Mouse (Mus musculus) embryonic facial prominence, embryonic 13.5 days (tissue): ENCODE data around the gene Jmjd1c. TPM values are rescaled to one million over a fixed set of nuclear protein-coding genes. Genes with fewer than 3 reads are reported as not detected.
A peak's percentile ranks its signal among the peaks of the same experiment; 100 is the strongest.

Source experiments
- ATAC-seq: fragments of 200-750 bp; cut with Nextera tagmentation; 2 replicates; pipeline ENCODE4 v1.8.0; 2017; ENCODE audit warnings: low read depth; ENCODE audit not compliant: insufficient number of reproducible peaks, insufficient read depth, low FRiP score, low TSS enrichment
- H3K27ac ChIP-seq: fragments of 300-500 bp; sonication (generic); 2 replicates; pipeline ENCODE4 v1.5.1; 2015; ENCODE audit warnings: moderate library complexity, mild to moderate bottlenecking, inconsistent platforms
- H3K27me3 ChIP-seq: fragments of 300-500 bp; sonication (generic); 2 replicates; pipeline ENCODE4 v1.6.1; 2015; ENCODE audit warnings: mild to moderate bottlenecking, inconsistent platforms
- H3K36me3 ChIP-seq: fragments of 300-500 bp; sonication (generic); 2 replicates; pipeline ENCODE4 v1.6.1; 2015; ENCODE audit warnings: mild to moderate bottlenecking, inconsistent platforms
- H3K4me1 ChIP-seq: fragments of 300-500 bp; sonication (generic); 2 replicates; pipeline ENCODE4 v1.6.1; 2015; ENCODE audit warnings: inconsistent platforms
- H3K4me2 ChIP-seq: fragments of 300-500 bp; sonication (generic); 2 replicates; pipeline ENCODE4 v1.6.1; 2015; ENCODE audit warnings: moderate library complexity, mild to moderate bottlenecking, inconsistent platforms
- H3K4me3 ChIP-seq: fragments of 300-500 bp; sonication (generic); 2 replicates; pipeline ENCODE4 v1.5.1; 2015; ENCODE audit warnings: mild to moderate bottlenecking, inconsistent platforms
- H3K9ac ChIP-seq: fragments of 300-500 bp; sonication (generic); 2 replicates; pipeline ENCODE4 v1.6.1; 2015; ENCODE audit warnings: mild to moderate bottlenecking, inconsistent platforms
- H3K9me3 ChIP-seq: fragments of 300-500 bp; sonication (generic); 2 replicates; pipeline ENCODE4 v1.6.1; 2016; ENCODE audit warnings: inconsistent platforms
- WGBS: fragments of 180-500 bp; shearing (Covaris S2); methylation state at CpG from one replicate; pipeline ENCODE4 v1.1.7; 2015; ENCODE audit warnings: mixed read lengths; 5-methylcytosine and 5-hydroxymethylcytosine counted together
- polyA plus RNA-seq: library from polyadenylated mRNA; unstranded; fragments of >200 nt; fragmentation: Nextera tagmentation; extraction: Ambion mirVana; gene quantifications from 2 replicates; pipeline ENCODE4 v1.2.1, GENCODE M21; 2015

Gene Jmjd1c
- polyA plus RNA-seq, 1 experiment from 2014 or later, result 50.7 TPM

DNA sequence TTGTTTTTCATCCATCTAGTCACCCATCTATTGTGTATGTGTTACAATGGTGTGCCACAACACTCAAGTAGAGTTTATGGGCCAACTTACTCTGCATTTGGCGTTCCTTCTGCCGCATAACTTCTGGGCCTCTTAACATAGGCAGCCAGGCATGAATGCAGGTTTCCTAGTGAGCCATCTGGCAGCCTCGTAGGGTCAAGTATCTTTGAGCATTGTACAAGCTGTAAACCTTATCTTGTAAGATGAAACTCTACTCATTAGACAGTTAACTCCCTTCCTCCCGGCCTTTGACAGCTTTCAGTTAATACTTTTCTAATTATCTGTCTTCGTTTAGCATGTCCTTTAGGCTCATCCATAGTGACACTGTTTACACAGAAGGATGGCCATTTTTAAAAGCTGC, 125.4 kb downstream of the Jmjd1c start:
- 64% methylated on average over 5 of the region's 5 CpGs for WGBS
- H3K4me3 ChIP-seq, result no peak overlapping the region
- ATAC-seq, result no peak
- H3K9me3 ChIP-seq, result no peaks in the 10 kb centered on the region
- peaks cover 11% of the 10 kb centered on the region for H3K4me1 ChIP-seq
- H3K4me2 ChIP-seq, result no peak overlapping the region
- no peaks in the 10 kb centered on the region for H3K27me3 ChIP-seq
- no peak overlapping the region for H3K9ac ChIP-seq
- no peak overlapping the region for H3K27ac ChIP-seq
- H3K36me3 ChIP-seq, result peaks cover 54% of the 10 kb centered on the region

DNA sequence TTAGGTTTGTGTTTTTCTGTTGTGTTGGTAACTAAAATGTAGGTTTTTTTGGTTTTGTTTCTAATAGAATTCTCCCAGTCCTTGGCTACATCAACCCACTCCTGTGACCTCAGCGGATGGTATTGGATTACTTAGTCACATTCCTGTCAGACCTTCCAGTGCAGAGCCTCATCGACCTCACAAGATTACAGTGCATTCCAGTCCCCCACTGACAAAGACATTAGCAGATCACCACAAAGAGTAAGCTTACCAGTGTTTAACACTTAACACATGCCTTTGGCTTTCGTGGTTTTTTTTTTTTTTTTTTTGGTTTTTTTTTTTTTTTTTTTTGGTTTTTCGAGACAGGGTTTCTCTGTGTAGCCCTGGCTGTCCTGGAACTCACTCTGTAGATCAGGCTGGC, 128.0 kb downstream of the Jmjd1c start:
- H3K36me3 ChIP-seq, result peaks cover 51% of the 10 kb centered on the region
- no peak; the same call in 1 of the 2 replicates for ATAC-seq
- no peak overlapping the region for H3K9ac ChIP-seq

DNA sequence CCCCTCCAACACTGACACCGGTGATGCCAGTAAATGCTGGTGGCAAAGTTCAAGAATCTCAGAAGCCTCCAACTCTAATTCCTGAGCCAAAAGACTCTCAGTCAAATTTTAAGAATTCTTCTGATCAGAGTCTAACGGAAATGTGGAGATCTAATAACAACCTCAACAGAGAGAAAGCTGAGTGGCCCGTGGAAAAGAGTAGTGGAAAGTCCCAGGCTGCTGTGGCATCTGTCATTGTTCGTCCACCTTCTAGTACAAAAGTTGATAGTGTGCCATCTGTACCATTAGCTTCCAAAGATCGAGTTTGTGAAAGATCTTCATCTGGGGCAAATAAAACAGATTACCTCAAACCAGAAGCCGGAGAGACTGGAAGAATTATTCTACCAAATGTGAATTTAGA, 129.6 kb downstream of the Jmjd1c start:
- no peaks in the 10 kb centered on the region for H3K27me3 ChIP-seq
- peak overlapping the region; percentile 1; the same call in 1 of the 2 replicates for H3K27ac ChIP-seq
- ATAC-seq, result no peak
- 70% methylated on average over 6 of the region's 6 CpGs for WGBS
- no peaks in the 10 kb centered on the region for H3K9me3 ChIP-seq
- no peak overlapping the region for H3K4me3 ChIP-seq
- peaks cover 15% of the 10 kb centered on the region for H3K4me1 ChIP-seq
- H3K4me2 ChIP-seq, result no peak overlapping the region
- peaks cover 46% of the 10 kb centered on the region for H3K36me3 ChIP-seq
- H3K9ac ChIP-seq, result no peak overlapping the region

More for the DNA sequence above, 128.0 kb downstream of the Jmjd1c start:
- Histone ChIP-seq H3K4me2 (no peak overlapping the region), H3K4me3 (no peak overlapping the region), H3K9me3 (no peaks in the 10 kb centered on the region), H3K27me3 (no peaks in the 10 kb centered on the region), H3K4me1 (peaks cover 15% of the 10 kb centered on the region), H3K27ac (no peak overlapping the region)
- 40% methylated on average over 3 of the region's 4 CpGs for WGBS

DNA sequence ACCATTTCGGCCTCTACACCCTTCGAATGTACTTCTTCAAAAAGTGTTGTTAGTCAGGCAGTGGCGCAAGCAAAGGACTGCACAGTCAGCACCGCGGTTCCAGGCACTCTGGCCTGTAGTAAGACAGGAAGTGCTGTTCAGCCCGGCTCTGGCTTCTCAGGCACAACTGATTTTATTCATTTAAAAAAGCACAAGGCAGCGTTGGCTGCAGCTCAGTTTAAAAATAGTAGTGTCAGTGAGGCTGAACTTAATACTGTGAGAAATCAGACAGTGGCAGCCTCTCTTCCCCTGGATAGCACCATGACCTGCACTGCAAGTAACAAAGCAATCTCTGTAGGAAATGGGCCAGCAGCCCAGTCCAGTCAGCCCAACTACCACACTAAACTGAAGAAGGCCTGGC, 130.2 kb downstream of the Jmjd1c start:
- Histone ChIP-seq H3K4me2 (no peak overlapping the region), H3K4me3 (no peak overlapping the region), H3K27me3 (no peaks in the 10 kb centered on the region), H3K9me3 (no peaks in the 10 kb centered on the region), H3K4me1 (peaks cover 15% of the 10 kb centered on the region), H3K9ac (no peak overlapping the region), H3K27ac (0 out of 2 replicates have a peak overlapping the region, but pooled peaks have one; percentile 1), H3K36me3 (peaks cover 52% of the 10 kb centered on the region)
- no peak for ATAC-seq
- WGBS, result 69% methylated on average over 7 of the region's 7 CpGs

DNA sequence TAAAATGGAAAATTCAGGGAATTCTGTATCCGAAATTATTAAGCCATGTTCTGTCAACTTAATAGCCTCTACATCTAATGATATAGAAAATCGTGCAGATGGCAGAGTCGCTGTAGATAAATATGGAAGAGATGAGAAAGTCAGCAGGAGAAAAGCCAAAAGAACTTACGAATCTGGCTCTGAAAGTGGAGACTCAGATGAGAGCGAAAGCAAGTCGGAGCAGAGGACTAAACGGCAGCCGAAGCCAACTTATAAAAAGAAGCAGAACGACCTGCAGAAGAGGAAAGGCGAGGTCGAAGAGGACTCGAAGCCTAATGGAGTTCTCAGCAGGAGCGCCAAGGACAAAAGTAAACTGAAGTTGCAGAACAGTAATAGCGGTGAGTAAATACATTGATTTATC, 130.6 kb downstream of the Jmjd1c start:
- Histone ChIP-seq H3K36me3 (peaks cover 56% of the 10 kb centered on the region), H3K9me3 (no peaks in the 10 kb centered on the region), H3K4me1 (peaks cover 15% of the 10 kb centered on the region), H3K27ac (no peak overlapping the region), H3K4me2 (no peak overlapping the region), H3K4me3 (no peak overlapping the region), H3K27me3 (no peaks in the 10 kb centered on the region), H3K9ac (no peak overlapping the region)
- WGBS, result 91% methylated on average over 14 of the region's 14 CpGs
- ATAC-seq, result no peak

DNA sequence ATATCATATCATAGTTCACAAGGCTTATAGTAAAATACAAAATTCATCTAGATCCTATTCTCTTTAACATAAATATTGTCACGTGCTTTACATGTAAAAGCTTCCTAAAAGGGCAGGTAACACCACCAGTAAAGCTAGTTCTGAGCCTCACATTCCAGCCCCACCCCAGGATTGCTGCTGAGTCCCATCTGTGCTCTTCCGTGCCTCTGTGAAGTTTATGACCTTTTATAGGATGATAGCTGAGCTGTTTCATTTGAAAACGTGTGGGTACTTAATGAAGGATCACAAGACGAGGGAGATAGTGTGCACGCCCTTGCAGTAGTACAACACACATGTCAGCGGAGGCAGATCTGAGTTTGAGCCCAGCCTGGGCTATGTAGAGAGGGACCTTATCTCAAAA, 134.5 kb downstream of the Jmjd1c start:
- 85% methylated on average over 6 of the region's 6 CpGs for WGBS
- no peak overlapping the region for H3K27ac ChIP-seq
- H3K9ac ChIP-seq, result no peak overlapping the region
- H3K4me2 ChIP-seq, result no peak overlapping the region
- H3K4me3 ChIP-seq, result no peak overlapping the region
- no peak for ATAC-seq
- H3K36me3 ChIP-seq, result peaks cover 67% of the 10 kb centered on the region
- H3K27me3 ChIP-seq, result no peaks in the 10 kb centered on the region
- no peaks in the 10 kb centered on the region for H3K9me3 ChIP-seq
- peaks cover 12% of the 10 kb centered on the region for H3K4me1 ChIP-seq

DNA sequence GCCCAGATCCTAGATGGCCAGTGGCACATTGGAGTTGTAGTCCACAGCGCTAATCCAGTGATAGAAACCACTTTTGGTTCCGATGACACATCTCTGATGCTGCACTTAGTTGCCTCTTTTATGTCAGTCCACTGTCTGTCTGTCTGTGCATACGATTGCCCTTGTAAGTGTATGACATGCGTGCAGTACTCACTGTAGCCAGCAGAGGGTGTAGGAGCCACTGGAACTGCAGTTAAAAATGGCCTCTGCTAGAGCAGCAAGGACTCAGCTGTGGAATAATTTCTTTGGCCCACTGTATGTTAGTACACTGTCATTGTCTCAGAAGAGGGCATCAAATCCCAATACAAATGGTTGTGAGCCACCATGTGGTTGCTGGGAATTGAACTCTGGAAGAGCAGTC, 151.2 kb downstream of the Jmjd1c start:
- Histone ChIP-seq H3K4me3 (no peak overlapping the region), H3K4me1 (no peaks in the 10 kb centered on the region), H3K36me3 (peaks cover 68% of the 10 kb centered on the region), H3K27me3 (no peaks in the 10 kb centered on the region), H3K9me3 (no peaks in the 10 kb centered on the region), H3K9ac (no peak overlapping the region), H3K27ac (no peak overlapping the region), H3K4me2 (no peak overlapping the region)
- WGBS, result 92% methylated on average over 4 of the region's 4 CpGs
- no peak for ATAC-seq

DNA sequence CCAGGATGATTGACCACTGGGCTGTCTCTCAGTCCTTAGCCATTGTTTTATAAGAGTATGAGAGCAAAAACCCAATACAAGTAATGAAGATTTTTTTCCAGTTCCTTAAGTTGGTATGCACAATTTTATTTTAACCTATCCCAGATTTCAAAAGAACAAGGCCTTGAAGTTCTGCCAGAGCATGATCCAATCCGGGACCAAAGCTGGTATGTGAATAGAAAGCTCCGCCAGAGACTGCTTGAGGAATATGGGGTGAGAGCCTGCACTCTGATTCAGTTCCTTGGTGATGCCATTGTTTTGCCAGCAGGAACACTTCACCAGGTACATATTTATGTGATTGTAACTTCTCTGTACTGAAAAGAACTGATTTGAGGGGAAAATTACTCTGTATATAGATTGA, 153.6 kb downstream of the Jmjd1c start:
- H3K4me1 ChIP-seq, result no peaks in the 10 kb centered on the region
- no peak overlapping the region for H3K27ac ChIP-seq
- peaks cover 73% of the 10 kb centered on the region for H3K36me3 ChIP-seq
- no peak overlapping the region for H3K4me3 ChIP-seq
- no peak overlapping the region for H3K4me2 ChIP-seq
- 71% methylated on average over 2 of the region's 2 CpGs for whole genome bisulfite sequencing
- no peaks in the 10 kb centered on the region for H3K27me3 ChIP-seq
- H3K9ac ChIP-seq, result no peak overlapping the region
- ATAC-seq, result no peak
- no peaks in the 10 kb centered on the region for H3K9me3 ChIP-seq

DNA sequence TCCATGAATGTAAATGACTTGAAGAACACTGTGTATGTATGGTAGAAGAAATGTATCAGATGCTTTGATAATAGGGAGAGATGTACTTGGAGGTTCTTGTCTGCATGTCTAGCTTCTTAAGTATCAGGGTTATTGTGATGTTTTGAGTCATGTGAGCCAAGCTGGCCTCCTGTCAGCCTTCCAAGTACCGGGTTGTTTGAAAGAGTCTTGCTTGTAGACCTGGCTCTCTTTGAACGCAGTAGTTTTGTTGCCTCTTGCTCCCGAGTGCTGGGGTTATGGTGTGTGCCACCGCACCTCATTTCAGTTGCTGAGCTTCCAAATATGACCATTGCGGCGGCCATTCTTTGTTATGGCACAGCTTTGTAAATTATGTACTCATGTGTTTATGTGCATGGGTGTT, 154.9 kb downstream of the Jmjd1c start:
- 89% methylated on average over 6 of the region's 6 CpGs for WGBS

DNA sequence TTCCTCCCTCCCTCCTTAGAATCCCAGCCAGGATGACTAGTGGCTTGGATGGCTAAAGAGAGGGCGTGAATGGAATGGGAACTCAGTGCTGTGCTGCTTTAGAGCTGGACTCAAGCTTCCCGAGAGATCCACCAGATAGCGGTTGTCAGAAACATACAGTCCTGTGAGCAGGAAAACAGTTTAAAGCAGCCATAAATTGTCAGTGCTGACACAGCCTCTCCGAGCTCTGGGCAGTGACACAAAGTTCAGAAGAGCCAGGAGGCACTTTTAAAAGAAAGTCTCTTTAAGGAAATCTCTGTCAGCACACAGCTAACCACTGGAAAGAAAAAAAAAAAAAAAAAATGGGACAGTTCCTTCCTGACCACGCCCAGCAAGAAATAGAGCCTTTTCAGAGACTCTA, 156.4 kb downstream of the Jmjd1c start:
- Histone ChIP-seq H3K9me3 (no peaks in the 10 kb centered on the region), H3K4me3 (no peak overlapping the region), H3K27ac (no peak overlapping the region), H3K4me1 (no peaks in the 10 kb centered on the region), H3K4me2 (no peak overlapping the region), H3K27me3 (no peaks in the 10 kb centered on the region), H3K9ac (no peak overlapping the region), H3K36me3 (peaks cover 72% of the 10 kb centered on the region)
- WGBS, result 88% methylated on average over 5 of the region's 5 CpGs
- no peak for ATAC-seq

More for the DNA sequence above, 154.9 kb downstream of the Jmjd1c start:
- ATAC-seq, result no peak
- no peaks in the 10 kb centered on the region for H3K4me1 ChIP-seq
- H3K4me2 ChIP-seq, result no peak overlapping the region
- no peaks in the 10 kb centered on the region for H3K9me3 ChIP-seq
- H3K36me3 ChIP-seq, result peaks cover 74% of the 10 kb centered on the region
- H3K4me3 ChIP-seq, result no peak overlapping the region
- H3K9ac ChIP-seq, result no peak overlapping the region
- H3K27me3 ChIP-seq, result no peaks in the 10 kb centered on the region
- H3K27ac ChIP-seq, result no peak overlapping the region

DNA sequence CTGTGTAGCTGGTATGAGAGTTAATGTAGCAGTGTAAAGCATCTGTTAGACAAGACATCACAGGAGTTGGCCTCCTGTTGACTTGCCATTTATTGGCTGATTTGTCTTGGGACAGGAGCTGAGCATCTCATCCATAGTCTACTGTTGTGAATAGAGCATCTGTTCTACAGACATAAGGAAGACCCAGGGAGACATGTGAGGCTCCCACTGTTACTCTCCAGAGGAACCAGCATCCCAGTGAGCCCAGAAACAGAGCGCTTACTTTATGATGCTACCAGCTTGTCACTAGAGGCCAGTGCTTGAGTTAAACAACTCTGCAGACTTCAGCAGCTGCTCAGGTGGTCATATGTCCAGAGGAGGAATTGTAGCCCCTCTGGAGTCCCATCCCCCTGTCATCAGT, 157.2 kb downstream of the Jmjd1c start:
- no peak for ATAC-seq
- peaks cover 70% of the 10 kb centered on the region for H3K36me3 ChIP-seq
- no peaks in the 10 kb centered on the region for H3K27me3 ChIP-seq
- no peaks in the 10 kb centered on the region for H3K9me3 ChIP-seq
- WGBS, result 89% methylated on average over 1 of the region's 1 CpGs
- no peak overlapping the region for H3K4me2 ChIP-seq
- H3K4me3 ChIP-seq, result no peak overlapping the region
- H3K4me1 ChIP-seq, result no peaks in the 10 kb centered on the region
- no peak overlapping the region for H3K9ac ChIP-seq
- H3K27ac ChIP-seq, result no peak overlapping the region

DNA sequence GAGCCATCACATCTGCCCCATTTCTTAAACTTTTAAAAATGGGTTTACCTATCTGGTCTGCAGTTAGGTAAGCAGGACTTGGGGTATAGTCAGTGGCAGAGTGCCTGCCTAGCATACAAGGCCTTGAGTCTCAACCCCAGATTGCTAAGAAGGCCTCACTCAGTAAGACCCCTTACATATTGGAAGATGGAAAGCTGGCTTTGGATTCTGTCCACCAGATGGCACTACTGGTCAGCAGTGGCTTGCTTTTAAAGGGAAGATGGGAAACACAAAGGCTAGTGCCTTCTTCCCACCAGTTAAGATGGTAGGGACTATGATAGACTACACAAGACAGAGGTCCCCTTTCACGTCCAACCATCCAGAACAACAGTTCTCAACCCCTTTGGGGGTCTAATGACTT, 168.9 kb downstream of the Jmjd1c start:
- no peaks in the 10 kb centered on the region for H3K27me3 ChIP-seq
- no peaks in the 10 kb centered on the region for H3K4me1 ChIP-seq
- H3K9ac ChIP-seq, result no peak overlapping the region
- H3K9me3 ChIP-seq, result no peaks in the 10 kb centered on the region
- peaks cover 37% of the 10 kb centered on the region for H3K36me3 ChIP-seq
- no peak for ATAC-seq
- H3K4me3 ChIP-seq, result no peak overlapping the region
- H3K4me2 ChIP-seq, result no peak overlapping the region
- 64% methylated on average over 1 of the region's 1 CpGs for WGBS
- no peak overlapping the region for H3K27ac ChIP-seq

DNA sequence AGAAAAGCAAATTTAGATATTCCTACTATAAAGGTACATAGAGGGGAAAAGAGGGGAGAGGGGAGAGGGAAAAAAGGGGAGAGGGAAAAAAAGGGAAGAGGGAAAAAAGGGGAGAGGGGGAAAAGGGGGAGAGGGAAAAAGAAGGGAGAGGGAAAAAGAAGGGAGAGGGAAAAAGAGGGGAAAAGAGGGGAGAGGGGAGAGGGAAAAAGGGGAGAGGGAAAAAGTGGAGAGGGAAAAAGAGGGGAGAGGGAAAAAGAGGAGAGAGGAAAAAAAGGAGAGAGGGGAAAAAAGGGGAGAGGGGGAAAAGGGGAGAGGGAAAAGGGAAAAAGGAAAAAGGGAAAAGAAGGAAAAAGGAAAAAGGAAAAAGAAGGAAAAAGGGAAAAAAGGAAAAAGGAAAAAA, 180.0 kb downstream of the Jmjd1c start:
- no peaks in the 10 kb centered on the region for H3K27me3 ChIP-seq
- H3K9ac ChIP-seq, result no peak overlapping the region
- no peak overlapping the region for H3K4me2 ChIP-seq
- no peaks in the 10 kb centered on the region for H3K4me1 ChIP-seq
- H3K27ac ChIP-seq, result no peak overlapping the region
- H3K4me3 ChIP-seq, result no peak overlapping the region
- ATAC-seq, result no peak
- no peaks in the 10 kb centered on the region for H3K9me3 ChIP-seq
- peaks cover 30% of the 10 kb centered on the region for H3K36me3 ChIP-seq
